Mouse (Mus musculus): ENCODE measurements around the gene Itga11. TPM values are rescaled to one million over a fixed set of nuclear protein-coding genes. Genes with fewer than 3 reads are reported as not detected.

Itga11 gene
- polyA plus RNA-seq, 1 experiment, result 2.7 TPM

GRCm38 (mm10) chr9:62675172-62675571, 2.5 kb upstream of the Itga11 start:
- H3K4me3 ChIP-seq (replicated peaks), result no peak overlapping the region
- TF ChIP-seq GATA1 (IDR thresholded peaks at IDR 0.05; ENCODE audit: borderline replicate concordance, low read length) (no peak), FLI1 (IDR thresholded peaks at IDR 0.05; ENCODE audit: low read length) (no peak)
- peaks cover 38% of the 10 kb centered on the region for H3K4me1 ChIP-seq
- no peaks in the 10 kb centered on the region for H3K36me3 ChIP-seq (replicated peaks; ENCODE audit: low read length)
- no peaks in the 10 kb centered on the region for H3K9me3 ChIP-seq
- H3K27me3 ChIP-seq (replicated peaks), result peaks cover 59% of the 10 kb centered on the region

GRCm38 (mm10) chr9:62678550-62679155, 1.0 kb downstream of the Itga11 start:
- Histone ChIP-seq H3K36me3 (replicated peaks; ENCODE audit: low read length) (no peaks in the 10 kb centered on the region), H3K4me1 (peaks cover 29% of the 10 kb centered on the region), H3K27me3 (replicated peaks) (peaks cover 82% of the 10 kb centered on the region), H3K4me3 (replicated peaks) (peak overlapping the region; percentile 90), H3K9me3 (no peaks in the 10 kb centered on the region)
- TF ChIP-seq FLI1 (IDR thresholded peaks at IDR 0.05; ENCODE audit: low read length), result no peak
- no peak for TF ChIP-seq GATA1 (IDR thresholded peaks at IDR 0.05; ENCODE audit: borderline replicate concordance, low read length)

DNA sequence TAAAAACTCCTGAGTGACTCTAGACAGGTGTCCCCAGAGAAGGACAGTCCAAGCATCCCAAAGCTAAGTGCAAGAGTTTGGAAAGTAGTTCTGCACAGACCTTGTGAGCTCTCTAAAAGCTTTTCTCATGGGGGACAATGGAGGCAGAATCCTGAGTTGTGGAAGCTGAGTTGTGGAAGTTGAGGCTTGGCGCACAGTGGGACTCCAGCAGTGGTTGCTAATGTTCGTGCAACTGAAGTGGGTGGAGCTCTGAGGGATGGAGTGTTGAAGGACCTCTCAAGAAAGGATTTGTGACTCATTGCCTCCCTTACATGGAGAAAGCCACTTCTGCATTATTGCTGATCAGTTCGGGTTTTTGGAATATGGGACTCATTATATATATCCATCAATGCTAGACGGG, 1.8 kb downstream of the Itga11 start:
- H3K27me3 ChIP-seq (replicated peaks), result peaks cover 80% of the 10 kb centered on the region
- TF ChIP-seq GATA1 (IDR thresholded peaks at IDR 0.05; ENCODE audit: borderline replicate concordance, low read length), result no peak
- no peak for TF ChIP-seq FLI1 (IDR thresholded peaks at IDR 0.05; ENCODE audit: low read length)
- no peak overlapping the region for H3K4me3 ChIP-seq (replicated peaks)
- no peaks in the 10 kb centered on the region for H3K36me3 ChIP-seq (replicated peaks; ENCODE audit: low read length)
- no peaks in the 10 kb centered on the region for H3K9me3 ChIP-seq
- H3K4me1 ChIP-seq, result peaks cover 28% of the 10 kb centered on the region

- no peaks in the 10 kb centered on the region for H3K9me3 ChIP-seq
- H3K36me3 ChIP-seq (replicated peaks; ENCODE audit: low read length), result no peaks in the 10 kb centered on the region
- TF ChIP-seq FLI1 (IDR thresholded peaks at IDR 0.05; ENCODE audit: low read length) (no peak), GATA1 (IDR thresholded peaks at IDR 0.05; ENCODE audit: borderline replicate concordance, low read length) (no peak)
- H3K4me1 ChIP-seq, result 0 out of 2 replicates have a peak, but pooled peaks cover 4% of the 10 kb centered on the region
- H3K27me3 ChIP-seq (replicated peaks), result peaks cover 71% of the 10 kb centered on the region
- H3K4me3 ChIP-seq (replicated peaks), result no peak overlapping the region
Observed at GRCm38 (mm10) chr9:62684311-62684710, 6.7 kb downstream of the Itga11 start.

- Histone ChIP-seq H3K27me3 (replicated peaks) (peaks cover 65% of the 10 kb centered on the region), H3K36me3 (replicated peaks; ENCODE audit: low read length) (no peaks in the 10 kb centered on the region), H3K4me1 (0 out of 2 replicates have a peak, but pooled peaks cover 4% of the 10 kb centered on the region), H3K9me3 (no peaks in the 10 kb centered on the region), H3K4me3 (replicated peaks) (no peak overlapping the region)
- no peak for TF ChIP-seq GATA1 (IDR thresholded peaks at IDR 0.05; ENCODE audit: borderline replicate concordance, low read length)
- TF ChIP-seq FLI1 (IDR thresholded peaks at IDR 0.05; ENCODE audit: low read length), result no peak
Observed at GRCm38 (mm10) chr9:62689748-62690147, 12.1 kb downstream of the Itga11 start.

DNA sequence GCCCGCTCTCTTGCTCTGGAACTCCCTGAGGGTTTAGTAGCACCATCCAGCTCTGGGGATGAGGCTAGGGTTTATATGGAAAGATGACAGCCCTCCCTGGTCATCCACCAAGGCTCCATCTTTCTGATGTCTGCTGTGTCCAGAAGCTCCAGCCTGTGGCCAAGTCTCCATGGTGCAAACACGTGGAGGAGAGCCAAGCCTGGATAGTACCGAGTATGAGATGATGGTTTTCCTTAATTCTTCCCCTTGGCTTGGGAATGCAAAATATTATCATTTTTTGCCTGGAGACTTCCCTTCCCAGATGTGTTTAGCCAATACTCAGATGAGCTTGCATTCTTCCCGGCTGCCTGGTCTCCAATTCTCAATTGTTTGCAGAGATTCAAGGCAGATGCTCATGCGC, 16.4 kb downstream of the Itga11 start:
- Histone ChIP-seq H3K9me3 (no peaks in the 10 kb centered on the region), H3K4me3 (replicated peaks) (no peak overlapping the region), H3K4me1 (no peaks in the 10 kb centered on the region), H3K36me3 (replicated peaks; ENCODE audit: low read length) (no peaks in the 10 kb centered on the region), H3K27me3 (replicated peaks) (peaks cover 66% of the 10 kb centered on the region)
- TF ChIP-seq FLI1 (IDR thresholded peaks at IDR 0.05; ENCODE audit: low read length) (no peak), GATA1 (IDR thresholded peaks at IDR 0.05; ENCODE audit: borderline replicate concordance, low read length) (no peak)

- H3K27me3 ChIP-seq (replicated peaks), result peaks cover 60% of the 10 kb centered on the region
- no peak for TF ChIP-seq GATA1 (IDR thresholded peaks at IDR 0.05; ENCODE audit: borderline replicate concordance, low read length)
- H3K9me3 ChIP-seq, result no peaks in the 10 kb centered on the region
- H3K4me1 ChIP-seq, result no peaks in the 10 kb centered on the region
- H3K36me3 ChIP-seq (replicated peaks; ENCODE audit: low read length), result no peaks in the 10 kb centered on the region
- H3K4me3 ChIP-seq (replicated peaks), result peak overlapping the region; percentile 23
Observed at GRCm38 (mm10) chr9:62695210-62695609, 17.6 kb downstream of the Itga11 start.

DNA sequence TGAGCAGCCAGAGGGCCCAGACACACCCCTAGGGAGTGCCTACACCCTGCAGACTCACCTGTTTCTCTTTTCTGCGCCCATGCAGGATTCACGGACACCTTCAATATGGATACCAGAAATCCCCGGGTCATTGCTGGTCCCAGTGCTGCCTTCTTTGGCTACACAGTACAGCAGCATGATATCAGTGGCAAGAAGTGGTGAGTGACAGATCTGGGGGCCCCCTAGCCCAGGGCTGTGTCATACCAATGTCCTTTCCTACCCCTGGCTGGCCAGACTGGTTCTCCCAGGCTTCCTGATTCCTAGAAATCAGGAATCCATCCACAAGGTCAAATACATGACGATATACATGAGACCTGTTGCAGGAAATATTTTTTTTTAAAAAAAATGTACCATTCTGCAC, 19.2 kb downstream of the Itga11 start:
- Histone ChIP-seq H3K4me1 (no peaks in the 10 kb centered on the region), H3K36me3 (replicated peaks; ENCODE audit: low read length) (no peaks in the 10 kb centered on the region), H3K9me3 (no peaks in the 10 kb centered on the region), H3K27me3 (replicated peaks) (peaks cover 52% of the 10 kb centered on the region), H3K4me3 (replicated peaks) (no peak overlapping the region)
- TF ChIP-seq FLI1 (IDR thresholded peaks at IDR 0.05; ENCODE audit: low read length) (no peak), GATA1 (IDR thresholded peaks at IDR 0.05; ENCODE audit: borderline replicate concordance, low read length) (no peak)

DNA sequence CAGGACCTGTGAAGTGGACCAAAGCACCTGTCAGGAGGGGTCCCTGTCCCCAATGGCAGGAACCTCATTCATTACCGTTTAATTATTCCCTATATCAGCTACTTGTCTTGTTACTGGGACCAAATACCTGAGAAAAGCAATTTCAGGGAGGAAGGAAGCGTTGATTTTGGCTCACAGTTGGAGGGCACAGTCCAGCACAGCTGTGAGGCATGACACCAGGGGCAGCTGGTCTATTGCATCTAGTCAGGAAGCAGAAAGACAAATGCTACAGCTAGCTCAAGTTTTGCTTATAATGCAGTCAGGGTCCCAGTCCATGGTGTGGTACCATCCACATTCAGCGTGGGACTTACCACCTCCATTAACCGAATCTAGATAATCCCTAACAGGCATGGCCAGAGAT, 29.6 kb downstream of the Itga11 start:
- Histone ChIP-seq H3K4me1 (no peaks in the 10 kb centered on the region), H3K9me3 (no peaks in the 10 kb centered on the region), H3K27me3 (replicated peaks) (peaks cover 53% of the 10 kb centered on the region), H3K36me3 (replicated peaks; ENCODE audit: low read length) (peaks cover 3% of the 10 kb centered on the region), H3K4me3 (replicated peaks) (no peak overlapping the region)
- no peak for TF ChIP-seq GATA1 (IDR thresholded peaks at IDR 0.05; ENCODE audit: borderline replicate concordance, low read length)
- no peak for TF ChIP-seq FLI1 (IDR thresholded peaks at IDR 0.05; ENCODE audit: low read length)

DNA sequence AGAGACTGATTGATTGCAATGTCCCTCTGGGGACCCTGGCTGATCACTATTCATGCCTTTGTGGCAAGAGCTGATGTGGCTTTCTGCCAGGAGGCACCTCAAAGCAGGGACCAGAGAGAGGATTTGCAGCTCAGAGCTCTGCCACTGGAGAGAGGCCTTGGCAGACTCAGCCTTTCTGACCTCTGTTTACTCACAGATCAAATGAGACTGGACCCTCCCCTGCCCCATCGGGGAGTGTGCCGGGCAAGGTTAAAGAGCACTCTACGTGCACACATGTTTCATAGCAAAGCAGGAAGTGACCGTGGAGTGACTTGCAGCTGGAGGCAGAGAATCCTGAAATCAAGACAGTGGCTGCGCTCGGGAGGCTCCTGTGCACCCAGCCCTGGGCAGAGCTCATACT, 30.2 kb downstream of the Itga11 start:
- Histone ChIP-seq H3K9me3 (no peaks in the 10 kb centered on the region), H3K4me3 (replicated peaks) (no peak overlapping the region), H3K4me1 (no peaks in the 10 kb centered on the region), H3K36me3 (replicated peaks; ENCODE audit: low read length) (peaks cover 3% of the 10 kb centered on the region), H3K27me3 (replicated peaks) (peaks cover 59% of the 10 kb centered on the region)
- TF ChIP-seq GATA1 (IDR thresholded peaks at IDR 0.05; ENCODE audit: borderline replicate concordance, low read length), result no peak
- TF ChIP-seq FLI1 (IDR thresholded peaks at IDR 0.05; ENCODE audit: low read length), result no peak

DNA sequence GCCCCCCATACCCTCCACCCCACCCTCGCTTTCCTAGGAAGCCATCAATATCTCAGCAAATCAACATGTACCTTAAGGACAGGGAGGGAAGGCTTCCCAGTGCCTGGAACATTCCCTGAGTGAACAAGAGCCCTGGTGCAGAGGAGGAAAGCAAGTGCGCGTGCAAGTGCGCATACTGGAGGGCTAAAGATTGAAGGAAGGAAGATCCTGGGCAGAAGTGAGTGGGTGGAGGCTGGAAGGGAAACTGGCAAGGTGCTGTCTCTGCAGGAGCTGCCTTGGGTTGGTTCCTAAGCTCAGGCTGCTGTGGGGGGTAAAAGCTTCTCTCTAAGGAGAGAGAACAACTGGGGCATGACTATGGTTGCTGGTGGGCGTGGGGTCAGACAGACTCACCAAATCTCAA, 32.4 kb downstream of the Itga11 start:
- Histone ChIP-seq H3K27me3 (replicated peaks) (peaks cover 70% of the 10 kb centered on the region), H3K4me1 (no peaks in the 10 kb centered on the region), H3K4me3 (replicated peaks) (no peak overlapping the region), H3K9me3 (no peaks in the 10 kb centered on the region), H3K36me3 (replicated peaks; ENCODE audit: low read length) (peaks cover 3% of the 10 kb centered on the region)
- no peak for TF ChIP-seq FLI1 (IDR thresholded peaks at IDR 0.05; ENCODE audit: low read length)
- no peak for TF ChIP-seq GATA1 (IDR thresholded peaks at IDR 0.05; ENCODE audit: borderline replicate concordance, low read length)

All from megakaryocyte, embryonic 14.5 days (primary cell).